Mouse (Mus musculus): ENCODE data around the gene Eif1ad. TPM values are rescaled to one million over a fixed set of nuclear protein-coding genes. Genes with fewer than 3 reads are reported as not detected.
"Not testable (repeated sequence)": the region's sequence is repeated elsewhere in the genome, so short reads cannot be mapped to it uniquely, and the experiment has no call there.

Eif1ad gene
- polyA plus RNA-seq, 1 experiment = 37.8 TPM

DNA sequence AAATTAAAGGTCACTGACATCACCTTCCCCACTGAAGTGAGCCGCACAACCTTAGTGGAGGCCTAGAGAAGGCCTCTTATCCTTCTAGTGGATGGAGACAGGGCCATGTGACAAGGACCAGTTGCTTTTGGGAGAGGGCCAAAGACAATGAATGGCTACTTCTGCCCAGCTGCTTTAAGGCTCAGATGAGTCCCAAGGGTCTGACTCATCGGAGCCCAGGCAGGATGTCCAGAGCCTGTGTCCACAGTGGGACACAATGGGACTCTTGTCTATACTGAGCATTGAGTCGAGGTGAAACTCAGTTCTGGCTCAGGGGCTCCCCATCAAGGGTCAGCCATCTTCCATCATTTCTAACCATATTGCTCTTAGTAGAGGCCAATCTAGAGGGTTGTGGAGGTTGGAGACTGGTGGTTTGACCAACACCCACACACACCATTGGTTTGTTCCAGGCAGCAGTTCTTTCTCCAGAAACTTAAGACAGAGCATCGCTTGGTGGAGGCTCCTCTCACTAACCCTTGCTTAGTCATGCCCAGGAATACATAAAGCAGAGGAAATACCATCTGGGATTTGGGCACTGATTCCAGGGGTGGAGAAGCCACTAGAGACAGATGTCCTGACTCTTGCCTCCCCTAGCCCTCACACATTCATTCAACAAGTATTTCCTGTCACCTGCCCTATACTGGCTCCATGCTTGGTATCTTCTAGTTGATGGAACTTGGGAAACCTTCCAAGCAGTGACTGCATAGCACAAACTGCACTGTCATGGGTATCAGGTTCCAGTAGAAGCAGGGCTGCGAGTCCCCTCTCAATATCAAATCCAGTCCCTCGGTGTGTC is 21.0 kb upstream of the Eif1ad start:
- Histone ChIP-seq H3K4me3 (replicated peaks; ENCODE audit: control insufficient read depth, low read depth, low read length) (no peak overlapping the region), H3K27ac (ENCODE audit: control insufficient read depth, insufficient read depth, low read depth, low read length, poor library complexity) (no peak overlapping the region), H3K4me1 (ENCODE audit: control insufficient read depth, insufficient read depth, low read length) (no peaks in the 10 kb centered on the region)
- TF ChIP-seq POLR2A (IDR thresholded peaks at IDR 0.05; ENCODE audit: borderline replicate concordance, control insufficient read depth, low read depth, low read length) (no peak), CTCF (IDR thresholded peaks at IDR 0.05; ENCODE audit: control insufficient read depth, insufficient read depth, low read length) (no peak)
- WGBS = 74% methylated on average over 6 of the region's 6 CpGs

DNA sequence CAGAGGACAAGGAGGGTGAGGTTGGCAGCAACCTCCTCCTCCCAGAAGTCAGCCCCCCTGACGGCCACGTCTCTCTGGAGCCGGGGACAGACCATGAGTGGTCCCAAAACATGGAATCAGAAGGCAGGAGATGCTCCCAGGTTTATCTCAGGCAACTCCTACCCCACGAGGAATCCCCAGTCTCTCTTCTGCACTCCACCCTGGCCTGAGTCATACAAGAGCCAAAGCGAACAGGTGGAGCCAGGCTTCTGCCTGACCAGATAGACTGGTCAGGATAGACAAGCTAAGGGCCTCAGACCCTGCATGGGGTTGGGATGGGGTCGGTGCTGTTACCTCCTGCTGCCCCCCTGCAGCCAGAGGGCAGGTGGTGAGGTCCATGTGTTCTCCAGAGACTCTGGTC is 18.5 kb upstream of the Eif1ad start:
- WGBS = 77% methylated on average over 6 of the region's 6 CpGs

DNA sequence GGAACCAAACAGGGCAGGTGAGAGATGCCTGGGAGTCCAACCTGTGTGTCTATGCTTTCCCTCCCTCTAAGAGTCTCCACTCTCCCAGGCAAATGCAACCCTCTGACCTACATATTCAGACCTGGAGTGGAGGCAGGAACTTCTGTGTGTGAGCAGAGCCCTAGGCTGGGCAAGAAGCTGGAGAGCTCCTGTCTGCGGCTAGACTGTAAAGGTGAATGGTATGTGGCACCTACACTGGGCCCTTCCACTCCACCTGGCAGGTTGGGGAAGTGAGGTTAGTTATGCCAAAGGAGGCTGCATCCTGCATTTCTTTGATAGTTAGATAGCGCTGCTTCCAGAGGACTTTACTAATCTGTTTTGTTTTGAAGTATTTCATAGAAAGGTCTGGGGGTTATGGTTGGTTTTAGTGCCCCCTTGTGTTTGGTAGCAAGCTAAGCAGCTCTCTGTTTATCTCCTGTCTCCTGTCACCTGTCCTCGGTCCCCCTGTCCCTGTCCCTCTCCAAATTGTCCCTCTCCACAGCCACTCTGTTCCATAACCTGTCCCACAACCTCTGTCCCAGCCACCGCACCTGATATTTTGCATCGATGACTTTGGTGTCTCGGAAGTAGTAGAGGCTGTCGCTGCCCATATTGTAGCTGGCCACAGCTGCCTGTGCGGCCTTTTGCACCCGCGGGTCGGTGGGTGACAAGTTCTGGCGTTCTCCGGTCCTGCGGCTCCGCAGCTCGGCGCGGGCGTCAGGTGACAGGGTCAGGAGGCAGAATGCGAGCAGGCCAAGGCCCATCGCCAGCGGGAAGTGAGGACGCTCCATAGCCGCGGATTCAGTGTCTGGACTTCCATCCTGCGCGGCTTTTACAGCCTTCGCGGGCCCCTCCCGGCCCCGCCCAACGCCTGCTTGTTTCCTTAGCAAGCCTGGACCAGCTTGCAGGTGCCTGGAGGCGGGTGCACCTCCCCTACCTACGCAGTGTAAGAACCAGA is 17.7 kb upstream of the Eif1ad start:
- Histone ChIP-seq H3K4me1 (ENCODE audit: control insufficient read depth, insufficient read depth, low read length) (no peaks in the 10 kb centered on the region), H3K4me3 (replicated peaks; ENCODE audit: control insufficient read depth, low read depth, low read length) (peak overlapping the region; percentile 13), H3K27ac (ENCODE audit: control insufficient read depth, insufficient read depth, low read depth, low read length, poor library complexity) (no peak overlapping the region)
- 0 out of 2 replicates have a peak, but pooled peaks have one; percentile 20 for TF ChIP-seq CTCF (IDR thresholded peaks at IDR 0.05; ENCODE audit: control insufficient read depth, insufficient read depth, low read length)
- TF ChIP-seq POLR2A (IDR thresholded peaks at IDR 0.05; ENCODE audit: borderline replicate concordance, control insufficient read depth, low read depth, low read length) = no peak
- 4% methylated on average over 34 of the region's 34 CpGs for WGBS

More for the DNA sequence above, 18.5 kb upstream of the Eif1ad start:
- no peak overlapping the region for H3K4me3 ChIP-seq (replicated peaks; ENCODE audit: control insufficient read depth, low read depth, low read length)
- no peak overlapping the region for H3K27ac ChIP-seq (ENCODE audit: control insufficient read depth, insufficient read depth, low read depth, low read length, poor library complexity)
- no peaks in the 10 kb centered on the region for H3K4me1 ChIP-seq (ENCODE audit: control insufficient read depth, insufficient read depth, low read length)
- TF ChIP-seq CTCF (IDR thresholded peaks at IDR 0.05; ENCODE audit: control insufficient read depth, insufficient read depth, low read length) (no peak), POLR2A (IDR thresholded peaks at IDR 0.05; ENCODE audit: borderline replicate concordance, control insufficient read depth, low read depth, low read length) (no peak)

DNA sequence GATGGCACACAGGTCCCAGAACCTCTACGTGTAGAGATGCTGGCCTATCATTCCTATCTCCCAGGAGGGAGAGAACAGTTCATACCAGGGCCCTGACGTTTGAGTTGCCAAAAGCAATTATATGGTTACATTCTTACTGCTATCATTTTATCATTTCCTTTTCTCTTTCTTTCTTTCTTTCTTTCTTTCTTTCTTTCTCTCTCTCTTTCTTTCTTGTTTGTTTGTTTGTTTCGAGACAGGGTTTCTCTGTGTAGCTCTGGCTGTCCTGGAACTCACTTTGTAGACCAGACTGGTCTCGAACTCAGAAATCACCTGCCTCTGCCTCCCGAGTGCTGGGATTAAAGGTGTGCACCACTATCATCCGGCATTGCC is 17.1 kb upstream of the Eif1ad start, which contains the start of gene Cst6:
TSS of gene Cst6 (minus strand) at position 73 of the 372 bp plus-strand sequence.
- not testable (repeated sequence) for H3K27ac ChIP-seq (ENCODE audit: control insufficient read depth, insufficient read depth, low read depth, low read length, poor library complexity); H3K4me1 ChIP-seq (ENCODE audit: control insufficient read depth, insufficient read depth, low read length)
- peak within 1 kb of the TSS; percentile 13 for H3K4me3 ChIP-seq (replicated peaks; ENCODE audit: control insufficient read depth, low read depth, low read length)
- 65% methylated on average over 6 of the region's 6 CpGs for WGBS

DNA sequence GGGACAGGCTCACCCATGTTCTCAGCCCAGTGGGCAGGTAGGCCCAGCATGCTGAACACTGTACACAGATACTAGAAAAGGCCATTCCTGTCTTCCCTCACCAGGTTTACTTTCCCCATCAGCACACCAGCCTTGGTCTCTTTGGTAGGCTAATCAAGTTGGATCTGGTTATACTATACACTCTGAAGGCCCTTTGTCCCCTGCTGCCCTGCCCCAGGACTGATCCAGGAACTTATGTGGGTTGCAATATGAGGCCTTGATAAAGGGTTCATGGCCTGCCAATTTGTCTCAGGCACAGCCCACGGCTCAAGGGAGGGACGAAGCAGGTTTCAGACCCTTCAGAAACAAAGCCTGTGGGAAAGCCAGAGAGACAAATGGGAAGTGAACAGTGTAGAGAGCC is 12.9 kb upstream of the Eif1ad start:
- H3K27ac ChIP-seq (ENCODE audit: control insufficient read depth, insufficient read depth, low read depth, low read length, poor library complexity) = no peak overlapping the region
- H3K4me3 ChIP-seq (replicated peaks; ENCODE audit: control insufficient read depth, low read depth, low read length) = no peak overlapping the region
- WGBS = 78% methylated on average over 2 of the region's 2 CpGs
- TF ChIP-seq POLR2A (IDR thresholded peaks at IDR 0.05; ENCODE audit: borderline replicate concordance, control insufficient read depth, low read depth, low read length) = no peak
- TF ChIP-seq CTCF (IDR thresholded peaks at IDR 0.05; ENCODE audit: control insufficient read depth, insufficient read depth, low read length) = no peak
- H3K4me1 ChIP-seq (ENCODE audit: control insufficient read depth, insufficient read depth, low read length) = no peaks in the 10 kb centered on the region

DNA sequence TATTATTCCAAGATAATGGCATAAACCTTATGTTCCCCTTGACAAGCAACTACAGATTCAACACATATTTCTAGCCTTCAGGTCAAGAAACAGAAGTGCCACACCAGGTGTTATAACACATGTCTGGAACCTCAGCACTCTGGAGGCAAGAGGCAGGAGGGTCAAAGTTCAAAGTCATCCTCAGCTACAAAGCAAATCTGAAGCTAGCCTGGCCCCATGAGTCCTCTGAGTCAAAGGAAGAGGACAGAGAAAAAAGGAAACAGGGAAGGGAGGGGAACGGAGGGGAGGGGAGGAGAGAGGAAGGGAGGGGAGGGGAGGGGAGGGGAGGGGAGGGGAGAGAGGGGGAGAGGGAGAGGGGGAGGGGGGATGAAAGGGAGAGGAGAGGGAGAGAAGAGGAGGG is 10.5 kb upstream of the Eif1ad start:
- Histone ChIP-seq H3K27ac (ENCODE audit: control insufficient read depth, insufficient read depth, low read depth, low read length, poor library complexity) (no peak overlapping the region), H3K4me3 (replicated peaks; ENCODE audit: control insufficient read depth, low read depth, low read length) (no peak overlapping the region), H3K4me1 (ENCODE audit: control insufficient read depth, insufficient read depth, low read length) (no peaks in the 10 kb centered on the region)
- WGBS = no CpG with 5 or more reads among the region's 1 CpGs
- no peak for TF ChIP-seq POLR2A (IDR thresholded peaks at IDR 0.05; ENCODE audit: borderline replicate concordance, control insufficient read depth, low read depth, low read length)
- no peak for TF ChIP-seq CTCF (IDR thresholded peaks at IDR 0.05; ENCODE audit: control insufficient read depth, insufficient read depth, low read length)

DNA sequence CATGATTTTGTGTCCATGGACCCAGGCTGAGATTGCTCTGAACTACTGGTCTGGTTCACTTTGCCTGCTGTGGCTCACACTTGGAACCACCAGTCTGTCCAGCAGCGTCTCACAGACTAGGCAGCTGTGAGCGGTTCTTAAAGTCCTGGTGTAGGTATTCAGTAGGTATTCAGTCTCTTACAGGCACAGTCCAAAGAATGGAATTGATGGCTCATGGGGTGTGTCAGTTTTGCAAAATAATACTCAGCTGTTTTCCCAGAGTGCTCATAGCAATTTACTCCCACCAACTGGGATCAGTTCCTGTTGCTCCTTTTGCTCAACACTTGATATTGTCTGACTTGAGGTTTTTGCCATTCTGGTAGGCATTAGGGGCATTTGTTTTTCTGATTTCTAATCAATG is 4.4 kb upstream of the Eif1ad start:
- H3K27ac ChIP-seq (ENCODE audit: control insufficient read depth, insufficient read depth, low read depth, low read length, poor library complexity) = no peak overlapping the region
- no peak overlapping the region for H3K4me3 ChIP-seq (replicated peaks; ENCODE audit: control insufficient read depth, low read depth, low read length)
- TF ChIP-seq CTCF (IDR thresholded peaks at IDR 0.05; ENCODE audit: control insufficient read depth, insufficient read depth, low read length) (no peak), POLR2A (IDR thresholded peaks at IDR 0.05; ENCODE audit: borderline replicate concordance, control insufficient read depth, low read depth, low read length) (no peak)
- WGBS = 86% methylated on average over 2 of the region's 2 CpGs
- peaks cover 2% of the 10 kb centered on the region; the same call in 1 of the 2 replicates for H3K4me1 ChIP-seq (ENCODE audit: control insufficient read depth, insufficient read depth, low read length)

DNA sequence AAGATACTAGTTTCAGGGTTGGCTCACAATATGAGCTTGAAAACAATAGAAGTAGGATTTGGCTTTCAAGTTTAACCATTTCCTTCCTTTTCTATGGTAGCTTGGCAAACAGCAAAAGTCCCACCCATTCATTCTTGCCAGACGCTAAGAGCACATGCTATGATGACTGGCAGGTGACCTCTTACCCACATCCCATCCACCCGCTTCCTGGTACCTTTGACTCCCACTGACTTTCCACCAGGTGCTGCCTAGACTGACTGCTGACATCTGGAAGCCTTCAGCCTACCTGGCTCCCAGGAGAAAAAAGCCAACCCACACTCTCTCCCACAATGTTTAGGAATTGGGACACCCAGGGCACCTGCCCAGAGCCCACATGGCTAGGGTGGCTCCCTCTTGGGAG is 2.4 kb upstream of the Eif1ad start:
- WGBS = 42% methylated on average over 2 of the region's 2 CpGs
- Histone ChIP-seq H3K4me1 (ENCODE audit: control insufficient read depth, insufficient read depth, low read length) (peaks cover 2% of the 10 kb centered on the region), H3K4me3 (replicated peaks; ENCODE audit: control insufficient read depth, low read depth, low read length) (no peak overlapping the region), H3K27ac (ENCODE audit: control insufficient read depth, insufficient read depth, low read depth, low read length, poor library complexity) (no peak overlapping the region)
- no peak for TF ChIP-seq POLR2A (IDR thresholded peaks at IDR 0.05; ENCODE audit: borderline replicate concordance, control insufficient read depth, low read depth, low read length)
- no peak for TF ChIP-seq CTCF (IDR thresholded peaks at IDR 0.05; ENCODE audit: control insufficient read depth, insufficient read depth, low read length)
